Mouse (Mus musculus) embryonic stem cell, embryonic (primary cell): ENCODE measurements around the gene Eaf2.

Experiments
- CTCF ChIA-PET, 4 experiments: fragments of 300-600 bp in 2 of 4; fragments of 350-600 bp in 2 of 4; sonication (Branson Sonifier 250); formaldehyde crosslinking; loops; one replicate each; lab custom pipeline; 2022; ENCODE audit warnings: inconsistent platforms in 2 of 4; lab: Charles Lee
- POLR2A ChIA-PET, 4 experiments: fragments of 300-600 bp in 2 of 4; fragments of 350-600 bp in 2 of 4; sonication (Branson Sonifier 250); formaldehyde crosslinking; loops; one replicate each; lab custom pipeline; 2022; ENCODE audit warnings: antibody characterized with exemption in 4 of 4, inconsistent platforms in 1 of 4; lab: Charles Lee

Gene Eaf2

GRCm38 (mm10) chr16:36874583-36875275 lies at the start of gene Eaf2, which contains the start of gene Golgb1:
TSS of gene Eaf2 (minus strand) at chr16:36875003.
TSS of gene Golgb1 (plus strand) at chr16:36875140.
- POLR2A ChIA-PET: interaction anchor here in 3 of 4 experiments (0.6 to 2.9 kb wide), 28 partner anchors 9 to 1223 kb away, joined by 3 to 16 read pairs (median 4); partner anchors contain the start of genes Polq (in 3 of the 3), Iqcb1 (in 1 of the 3), Stxbp5l (in 1 of the 3) and Wdr5b (in 1 of the 3)
- CTCF ChIA-PET: no interaction called here

GRCm38 (mm10) chr16:36924312-36924711 lies 49.5 kb upstream of the Eaf2 start:
- CTCF ChIA-PET: no interaction called here
- POLR2A ChIA-PET: interaction anchor here in 2 of 4 experiments (0.7 to 2.0 kb wide), 5 partner anchors 8 to 216 kb away, joined by 3 to 7 read pairs (median 4); partner anchors contain the start of gene Hcls1 (in 1 of the 2)

GRCm38 (mm10) chr16:36921980-36922379 lies 47.2 kb upstream of the Eaf2 start:
- ChIA-PET CTCF (no interaction called here), POLR2A (no interaction called here)

GRCm38 (mm10) chr16:36921067-36921613 lies 46.3 kb upstream of the Eaf2 start:
- ChIA-PET CTCF (no interaction called here), POLR2A (interaction anchor here in 2 of 4 experiments (0.6 to 1.4 kb wide), 2 partner anchors 9 to 1626 kb away, joined by 3 read pairs; no protein-coding TSS in a partner anchor)

GRCm38 (mm10) chr16:36920410-36920809 lies 45.6 kb upstream of the Eaf2 start:
- CTCF ChIA-PET: no interaction called here
- POLR2A ChIA-PET: interaction anchor here in 1 of 4 experiments (1.4 kb wide), 1 partner anchor 9 kb away, joined by 3 read pairs; no protein-coding TSS in a partner anchor

- POLR2A ChIA-PET: interaction anchor here in 1 of 4 experiments (0.8 to 1.6 kb wide), 2 partner anchors 9 to 10 kb away, joined by 3 to 5 read pairs; no protein-coding TSS in a partner anchor
- CTCF ChIA-PET: no interaction called here
These were observed 43.7 kb upstream of the Eaf2 start for GRCm38 (mm10) chr16:36918505-36918904.

- ChIA-PET POLR2A (interaction anchor here in 2 of 4 experiments (1.2 to 1.6 kb wide), 3 partner anchors 9 to 11 kb away, joined by 3 to 7 read pairs (median 4); no protein-coding TSS in a partner anchor), CTCF (no interaction called here)
These were observed 39.4 kb upstream of the Eaf2 start for GRCm38 (mm10) chr16:36914195-36914594.

- CTCF ChIA-PET: interaction anchor here in 1 of 4 experiments (1.0 kb wide), 1 partner anchor 13 kb away, joined by 3 read pairs; no protein-coding TSS in a partner anchor
- POLR2A ChIA-PET: interaction anchor here in 2 of 4 experiments (0.8 to 1.2 kb wide), 3 partner anchors 8 to 18 kb away, joined by 3 to 4 read pairs (median 3); no protein-coding TSS in a partner anchor
These were observed 37.5 kb upstream of the Eaf2 start for GRCm38 (mm10) chr16:36912311-36912710.

- ChIA-PET POLR2A (interaction anchor here in 2 of 4 experiments (0.8 to 1.2 kb wide), 3 partner anchors 8 to 19 kb away, joined by 3 to 4 read pairs (median 3); no protein-coding TSS in a partner anchor), CTCF (interaction anchor here in 1 of 4 experiments (1.0 kb wide), 1 partner anchor 14 kb away, joined by 3 read pairs; no protein-coding TSS in a partner anchor)
These were observed 37.1 kb upstream of the Eaf2 start for GRCm38 (mm10) chr16:36911909-36912308.

- CTCF ChIA-PET: no interaction called here
- POLR2A ChIA-PET: interaction anchor here in 1 of 4 experiments (1.2 to 1.3 kb wide), 2 partner anchors 10 to 11 kb away, joined by 3 read pairs; no protein-coding TSS in a partner anchor
These were observed 28.4 kb upstream of the Eaf2 start for GRCm38 (mm10) chr16:36903156-36903555.

GRCm38 (mm10) chr16:36896712-36897111 lies 21.9 kb upstream of the Eaf2 start:
- POLR2A ChIA-PET: no interaction called here
- CTCF ChIA-PET: interaction anchor here in 1 of 4 experiments (0.5 kb wide), 1 partner anchor 12 kb away, joined by 4 read pairs; no protein-coding TSS in a partner anchor

GRCm38 (mm10) chr16:36893317-36893716 lies 18.5 kb upstream of the Eaf2 start:
- ChIA-PET CTCF (no interaction called here), POLR2A (interaction anchor here in 3 of 4 experiments (0.8 to 1.7 kb wide), 4 partner anchors 10 to 13 kb away, joined by 3 to 5 read pairs (median 3); no protein-coding TSS in a partner anchor)

GRCm38 (mm10) chr16:36891415-36891814 lies 16.6 kb upstream of the Eaf2 start:
- ChIA-PET POLR2A (no interaction called here), CTCF (no interaction called here)

- ChIA-PET POLR2A (no interaction called here), CTCF (no interaction called here)
These were observed 15.8 kb upstream of the Eaf2 start for GRCm38 (mm10) chr16:36890559-36890958.

- POLR2A ChIA-PET: interaction anchor here in 3 of 4 experiments (1.0 to 2.0 kb wide), 7 partner anchors 9 to 67 kb away, joined by 3 to 12 read pairs (median 4); partner anchors contain the start of genes Eaf2 (in 2 of the 3) and Golgb1 (in 2 of the 3)
These were observed 12.7 kb upstream of the Eaf2 start for GRCm38 (mm10) chr16:36887546-36887945.

GRCm38 (mm10) chr16:36885912-36886311 lies 11.1 kb upstream of the Eaf2 start:
- CTCF ChIA-PET: no interaction called here
- POLR2A ChIA-PET: interaction anchor here in 1 of 4 experiments (1.2 kb wide), 1 partner anchor 11 kb away, joined by 12 read pairs; the partner anchor contains the start of genes Eaf2 and Golgb1

More at GRCm38 (mm10) chr16:36887546-36887945, 12.7 kb upstream of the Eaf2 start:
- CTCF ChIA-PET: interaction anchor here in 1 of 4 experiments (0.5 to 1.2 kb wide), 6 partner anchors 9 to 794 kb away, joined by 3 to 5 read pairs (median 4); partner anchors contain the start of gene Polq

- CTCF ChIA-PET: interaction anchor here in 2 of 4 experiments (0.6 to 1.0 kb wide), 6 partner anchors 12 to 979 kb away, joined by 3 to 4 read pairs (median 4); no protein-coding TSS in a partner anchor
- POLR2A ChIA-PET: interaction anchor here in 2 of 4 experiments (0.9 to 1.3 kb wide), 2 partner anchors 10 to 11 kb away, joined by 3 read pairs; partner anchors contain the start of genes Eaf2 (in 1 of the 2) and Golgb1 (in 1 of the 2)
These were observed 10.1 kb upstream of the Eaf2 start for GRCm38 (mm10) chr16:36884881-36885280.

- ChIA-PET POLR2A (interaction anchor here in 1 of 4 experiments (1.0 kb wide), 1 partner anchor 10 kb away, joined by 3 read pairs; no protein-coding TSS in a partner anchor), CTCF (interaction anchor here in 1 of 4 experiments (0.6 kb wide), 1 partner anchor 207 kb away, joined by 3 read pairs; no protein-coding TSS in a partner anchor)
These were observed 8.0 kb upstream of the Eaf2 start for GRCm38 (mm10) chr16:36882737-36883343.
